Mouse (Mus musculus) C2C12 (cell line): ENCODE measurements around the gene Ano7.

Source experiments
- MAX ChIP-seq: IDR thresholded peaks from one replicate; pipeline ENCODE4 v1.6.1; 2011; ENCODE audit warnings: mild to moderate bottlenecking, control low read depth
- USF1 ChIP-seq: IDR thresholded peaks from one replicate; pipeline ENCODE4 v1.6.1; 2011; ENCODE audit warnings: low read depth, mild to moderate bottlenecking, control low read depth, moderate library complexity

GRCm38 (mm10) chr1:93362661-93363060 lies 11.1 kb upstream of the Ano7 start:
- TF ChIP-seq MAX (no peak), USF1 (no peak)
